Mouse (Mus musculus): Measurements from ENCODE around the gene Gpr18.

GRCm38 (mm10) chr14:121884150-121884797 is 31.3 kb downstream of the Gpr18 start:
- TF ChIP-seq CTCF (IDR thresholded peaks at IDR 0.05; ENCODE audit: extremely low read depth, insufficient read depth, insufficient read length, insufficient replicate concordance), result no peak
- no peak for TF ChIP-seq POLR2A (IDR thresholded peaks at IDR 0.05; ENCODE audit: low read depth, low read length)
